Mouse (Mus musculus) CH12.LX (cell line): Measurements from ENCODE around the gene Eea1. TPM values are rescaled to one million over a fixed set of nuclear protein-coding genes. Genes with fewer than 3 reads are reported as not detected.

Experiments
- DNase-seq: peaks from one replicate; pipeline ENCODE4 v3.0.0-alpha.2; 2013; ENCODE audit errors: extremely low read depth
- H3K27ac ChIP-seq: 2 replicates; pipeline ENCODE4 v1.5.1; 2012; ENCODE audit warnings: low read depth, mild to moderate bottlenecking, control low read depth, moderate library complexity; ENCODE audit not compliant: insufficient read depth
- H3K27me3 ChIP-seq: replicated peaks from 2 replicates; pipeline ENCODE3; 2012; ENCODE audit warnings: inconsistent platforms
- H3K36me3 ChIP-seq, 2 experiments: replicated peaks in 1 of 2; 2 replicates each; pipeline versions ENCODE3 to v1.6.1; 2012; ENCODE audit warnings: inconsistent platforms in 1 of 2, low read length in 1 of 2, mild to moderate bottlenecking in 1 of 2, mixed read lengths in 1 of 2, moderate library complexity in 1 of 2; ENCODE audit not compliant: control insufficient read depth in 1 of 2, insufficient read depth in 1 of 2
- H3K4me1 ChIP-seq, 2 experiments: 2 replicates each; pipeline ENCODE4 v1.6.1; 2012; ENCODE audit warnings: inconsistent platforms in 1 of 2, moderate library complexity in 1 of 2; ENCODE audit not compliant: insufficient read depth in 2 of 2, control insufficient read depth in 1 of 2
- H3K4me2 ChIP-seq: 2 replicates; pipeline ENCODE4 v1.6.1; 2012; ENCODE audit warnings: low read depth, mild to moderate bottlenecking, control low read depth; ENCODE audit not compliant: poor library complexity, insufficient read depth, severe bottlenecking
- H3K4me3 ChIP-seq, 3 experiments: fragments of 150-350 bp in 1 of 3; sonication (generic) in 1 of 3; replicated peaks in 1 of 3; 2 replicates each; pipeline versions ENCODE3 to v1.5.1; 2011 to 2012; ENCODE audit warnings: low read depth in 2 of 3, low read length in 2 of 3, mild to moderate bottlenecking in 2 of 3, moderate library complexity in 2 of 3, control low read depth in 1 of 3, improper control_type of control experiment in 1 of 3, inconsistent platforms in 1 of 3, mixed read lengths in 1 of 3; ENCODE audit not compliant: poor library complexity in 1 of 3
- H3K79me2 ChIP-seq: replicated peaks from 2 replicates; pipeline ENCODE4 v1.6.1; 2012; ENCODE audit warnings: mild to moderate bottlenecking, moderate library complexity; ENCODE audit not compliant: control insufficient read depth, poor library complexity, insufficient read depth, severe bottlenecking; ENCODE audit errors: extremely low read depth
- H3K9ac ChIP-seq: 2 replicates; pipeline ENCODE4 v1.6.1; 2012; ENCODE audit warnings: low read depth, mild to moderate bottlenecking, control low read depth, moderate library complexity; ENCODE audit not compliant: insufficient read depth
- H3K9me3 ChIP-seq: replicated peaks from 2 replicates; pipeline ENCODE3; 2012; ENCODE audit warnings: low read length, inconsistent platforms, mixed read lengths
- ELF1 ChIP-seq: IDR thresholded peaks from 2 replicates; pipeline ENCODE4 v1.6.1; 2014; ENCODE audit warnings: low read depth, mild to moderate bottlenecking, inconsistent platforms, low read length, improper control_type of control experiment
- EP300 ChIP-seq: IDR thresholded peaks from 2 replicates; pipeline ENCODE4 v1.6.1; 2011; ENCODE audit warnings: low read length, improper control_type of control experiment
- GABPA ChIP-seq: IDR thresholded peaks from 2 replicates; pipeline ENCODE4 v1.6.1; 2012; ENCODE audit warnings: low read depth, low read length, improper control_type of control experiment, inconsistent platforms; ENCODE audit not compliant: insufficient replicate concordance
- IRF4 ChIP-seq: IDR thresholded peaks from 2 replicates; pipeline ENCODE4 v1.6.1; 2014; ENCODE audit warnings: low read depth, mild to moderate bottlenecking, inconsistent platforms, low read length, improper control_type of control experiment
- JUN ChIP-seq: IDR thresholded peaks from 2 replicates; pipeline ENCODE4 v1.6.1; 2011; ENCODE audit warnings: low read depth, mild to moderate bottlenecking, low read length, improper control_type of control experiment, moderate library complexity; ENCODE audit not compliant: insufficient read depth
- JUND ChIP-seq: conservative IDR thresholded peaks from 2 replicates; pipeline ENCODE4 v1.6.1; 2011; ENCODE audit warnings: low read depth, low read length, improper control_type of control experiment
- KAT2A ChIP-seq: IDR thresholded peaks from 2 replicates; pipeline ENCODE4 v1.6.1; 2012; ENCODE audit warnings: low read length, improper control_type of control experiment, inconsistent platforms; ENCODE audit not compliant: insufficient replicate concordance
- MAX ChIP-seq: IDR thresholded peaks from 2 replicates; pipeline ENCODE4 v1.6.1; 2011; ENCODE audit warnings: low read length, improper control_type of control experiment
- MEF2A ChIP-seq: IDR thresholded peaks from 2 replicates; pipeline ENCODE4 v1.6.1; 2014; ENCODE audit warnings: low read depth, mild to moderate bottlenecking, inconsistent platforms, low read length, improper control_type of control experiment, borderline replicate concordance
- MXI1 ChIP-seq: IDR thresholded peaks from 2 replicates; pipeline ENCODE4 v1.6.1; 2011; ENCODE audit warnings: mild to moderate bottlenecking, low read depth, low read length, improper control_type of control experiment
- MYC ChIP-seq: IDR thresholded peaks from 2 replicates; pipeline ENCODE4 v1.6.1; 2011; ENCODE audit warnings: low read depth, mild to moderate bottlenecking, improper control_type of control experiment, low read length
- NRF1 ChIP-seq: IDR thresholded peaks from 2 replicates; pipeline ENCODE4 v1.6.1; 2014; ENCODE audit warnings: low read depth, mild to moderate bottlenecking, inconsistent platforms, low read length, improper control_type of control experiment, moderate library complexity
- PAX5 ChIP-seq: IDR thresholded peaks from 2 replicates; pipeline ENCODE4 v1.6.1; 2012; ENCODE audit warnings: low read length, inconsistent platforms, mixed read lengths
- RAD21 ChIP-seq: IDR thresholded peaks from 2 replicates; pipeline ENCODE4 v1.6.1; 2011; ENCODE audit warnings: low read depth, mild to moderate bottlenecking, low read length, improper control_type of control experiment, moderate library complexity
- RCOR1 ChIP-seq: conservative IDR thresholded peaks from 2 replicates; pipeline ENCODE4 v1.6.1; 2012; ENCODE audit warnings: low read depth, mild to moderate bottlenecking, inconsistent platforms, low read length, improper control_type of control experiment
- TBP ChIP-seq: conservative IDR thresholded peaks from 2 replicates; pipeline ENCODE4 v1.6.1; 2011; ENCODE audit warnings: low read depth, low read length, improper control_type of control experiment
- UBTF ChIP-seq: IDR thresholded peaks from 2 replicates; pipeline ENCODE4 v1.6.1; 2012; ENCODE audit warnings: low read depth, mild to moderate bottlenecking, inconsistent platforms, low read length, improper control_type of control experiment, moderate library complexity
- USF1 ChIP-seq: IDR thresholded peaks from 2 replicates; pipeline ENCODE4 v1.6.1; 2014; ENCODE audit warnings: low read depth, mild to moderate bottlenecking, inconsistent platforms, low read length, improper control_type of control experiment
- USF2 ChIP-seq: conservative IDR thresholded peaks from 2 replicates; pipeline ENCODE4 v1.6.1; 2011; ENCODE audit warnings: low read depth, low read length, improper control_type of control experiment
- ZMIZ1 ChIP-seq: IDR thresholded peaks from 2 replicates; pipeline ENCODE4 v1.6.1; 2012; ENCODE audit warnings: low read depth, mild to moderate bottlenecking, inconsistent platforms, low read length, improper control_type of control experiment
- dilution Hi-C: fragments of 300-500 bp; cut with MboI; formaldehyde crosslinking; loops from 2 replicates; pipeline ENCODE4 v1.14.3; 2020; ENCODE audit warnings: low sequenced_read_pairs; ENCODE audit not compliant: extremely low pct_unique_long_range_greater_than_20kb, extremely low pct_ligation_motif_present
- in situ Hi-C: fragments of 300-500 bp; cut with MboI; formaldehyde crosslinking; loops from 3 replicates; pipeline ENCODE4 v1.14.3; 2019; ENCODE audit warnings: low sequenced_read_pairs, low pct_ligation_motif_present, low pct_unique_long_range_greater_than_20kb, mixed read lengths
- polyA plus RNA-seq: library from polyadenylated mRNA; unstranded; fragments of >175 nt; gene quantifications from 2 replicates; pipeline ENCODE4 v1.2.1, GENCODE M21; 2012; ENCODE audit warnings: low read depth; ENCODE audit not compliant: insufficient read length
- total RNA-seq, 2 experiments: library from RNA; depleted of rRNA; stranded (reverse); fragments of 300-350 nt in 1 of 2; fragments of >200 nt in 1 of 2; gene quantifications; 2 replicates each; pipeline ENCODE4 v1.2.3; 2012 to 2014

Gene Eea1
- total and polyA plus RNA-seq, 3 experiments = 13.3 to 15.7 (median 13.3) TPM

DNA sequence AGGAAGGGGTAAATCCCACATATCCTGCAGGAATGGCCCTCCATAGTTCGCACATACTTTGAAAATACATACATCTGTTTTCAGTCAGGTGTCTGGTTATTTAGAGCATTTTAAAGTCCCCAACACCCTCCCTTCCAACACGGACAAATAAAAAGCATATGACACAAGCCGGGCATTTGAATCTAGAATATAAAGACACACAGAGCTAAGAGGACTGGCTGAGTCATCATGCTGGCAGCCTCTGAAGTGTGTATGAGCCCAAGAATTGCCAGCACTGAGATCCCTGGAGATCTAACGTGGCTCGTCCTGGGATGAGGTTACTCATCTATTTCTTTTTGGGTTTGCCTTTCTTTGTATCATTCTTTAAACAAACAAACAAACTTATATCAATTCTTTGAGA is 29.4 kb upstream of the Eea1 start:
- Histone ChIP-seq H3K4me1 (peaks cover 9 to 51% of the 10 kb centered on the region in 2 experiments), H3K36me3 (no peaks in the 10 kb centered on the region), H3K9me3 (no peaks in the 10 kb centered on the region), H3K4me2 (no peak overlapping the region), H3K4me3 (no peak overlapping the region), H3K27ac (no peak overlapping the region), H3K27me3 (no peaks in the 10 kb centered on the region), H3K79me2 (no peaks in the 10 kb centered on the region), H3K9ac (no peak overlapping the region)
- in situ Hi-C loops = loop anchor here (10.0 kb wide), 1 partner anchor 104 kb away; no protein-coding TSS in a partner anchor
- no peak for TF ChIP-seq RAD21
- no peak for TF ChIP-seq USF1
- TF ChIP-seq MEF2A = no peak
- no peak for TF ChIP-seq TBP
- no peak for TF ChIP-seq NRF1
- TF ChIP-seq EP300 = no peak
- no peak for TF ChIP-seq UBTF
- no peak for TF ChIP-seq PAX5
- no peak for TF ChIP-seq JUN
- TF ChIP-seq IRF4 = no peak
- TF ChIP-seq MAX = no peak
- no peak for TF ChIP-seq RCOR1
- TF ChIP-seq KAT2A = no peak
- no peak for TF ChIP-seq MXI1
- TF ChIP-seq ELF1 = no peak
- no peak for TF ChIP-seq USF2
- no peak for TF ChIP-seq ZMIZ1
- TF ChIP-seq JUND = no peak
- TF ChIP-seq MYC = no peak
- no peak for TF ChIP-seq GABPA
- DNase-seq = no peak
- dilution Hi-C loops = no loop called here
